Mouse (Mus musculus): Measurements from ENCODE around the gene Tgoln1.

- no peak for TF ChIP-seq TAL1 (IDR thresholded peaks at IDR 0.05; ENCODE audit: low read length)
- no peak for TF ChIP-seq GATA1 (IDR thresholded peaks at IDR 0.05; ENCODE audit: low read length)
Measured at GRCm38 (mm10) chr6:72619734-72620532, 3.1 kb upstream of the Tgoln1 start.
